Mouse (Mus musculus) E14TG2a.4 (cell line): ENCODE measurements around the gene Hdlbp.

Experiments used
- CTCF ChIP-seq: conservative IDR thresholded peaks from 2 replicates; pipeline ENCODE4 v1.5.1; 2014; ENCODE audit warnings: low read length
- NANOG ChIP-seq: IDR thresholded peaks from 2 replicates; pipeline ENCODE4 v1.6.1; 2014; ENCODE audit warnings: borderline replicate concordance, low read length, mixed read lengths
- POU5F1 ChIP-seq: IDR thresholded peaks from 2 replicates; pipeline ENCODE4 v1.6.1; 2014; ENCODE audit warnings: low read length, borderline replicate concordance

DNA sequence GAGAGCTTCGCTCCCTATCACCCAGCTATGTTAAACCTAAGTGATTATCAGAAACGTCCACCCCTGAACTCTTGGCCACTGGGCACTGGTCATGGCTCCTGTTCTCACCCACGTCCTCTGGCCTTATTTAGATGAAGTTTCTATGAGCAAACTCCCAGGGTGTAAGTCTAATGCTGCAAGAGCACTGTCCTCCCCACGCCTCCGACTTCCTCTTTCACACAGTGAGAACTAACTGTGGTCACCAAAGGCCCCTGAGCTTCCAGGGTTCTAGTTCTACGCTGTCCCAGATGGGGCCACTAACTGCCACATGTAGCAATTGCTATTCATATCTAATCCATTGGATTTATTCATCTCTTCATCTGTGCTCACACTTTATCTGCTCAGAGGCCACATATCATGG is 113.0 kb downstream of the Hdlbp start:
- TF ChIP-seq CTCF, result no peak
- TF ChIP-seq POU5F1, result no peak
- TF ChIP-seq NANOG, result no peak
